Mouse (Mus musculus): ENCODE results near the gene Fam222a. TPM values are rescaled to one million over a fixed set of nuclear protein-coding genes. Genes with fewer than 3 reads are reported as not detected.

Gene Fam222a
- 2.8 and 5.3 TPM in 2 replicates for polyA plus RNA-seq (2012; rRNA removed)

- no peaks in the 10 kb centered on the region for H3K36me3 ChIP-seq (ENCODE audit: control insufficient read depth, insufficient read depth, low read length)
- H3K4me1 ChIP-seq (ENCODE audit: control insufficient read depth, insufficient read depth, insufficient read length, low read length) = peaks cover 18% of the 10 kb centered on the region
- under 1% methylated on average over 66 of the region's 72 CpGs for WGBS
These were observed at the start of gene Fam222a for GRCm38 (mm10) chr5:114567565-114568197. Gene Fam222a (plus strand): TSS chr5:114568016.

DNA sequence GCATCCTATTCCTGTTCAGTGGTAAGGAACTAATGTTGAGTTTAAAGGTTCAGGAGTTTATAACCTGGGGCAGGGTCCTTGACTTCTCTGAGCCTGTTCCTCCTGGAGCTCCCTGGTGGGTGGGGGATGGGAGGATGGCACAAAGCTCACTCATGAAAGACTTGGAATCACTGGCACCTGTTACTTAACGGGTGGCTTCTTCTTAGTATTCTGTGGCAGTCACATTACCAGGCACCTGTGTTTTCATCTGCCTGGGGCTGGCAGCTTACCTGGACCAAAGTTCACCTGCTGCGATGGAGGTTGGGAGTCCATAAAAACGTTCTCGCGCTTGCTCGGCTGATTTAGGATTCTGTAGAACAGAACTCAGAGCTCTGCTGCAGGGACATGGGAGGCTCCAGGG lies 39.5 kb upstream of the Fam222a start:
- no peak overlapping the region for H3K4me3 ChIP-seq (ENCODE audit: low read depth, low read length)
- no peaks in the 10 kb centered on the region for H3K27me3 ChIP-seq (ENCODE audit: control insufficient read depth, insufficient read depth, low read length)
- H3K36me3 ChIP-seq (ENCODE audit: control insufficient read depth, insufficient read depth, low read length) = no peaks in the 10 kb centered on the region
- no peaks in the 10 kb centered on the region for H3K4me1 ChIP-seq (ENCODE audit: control insufficient read depth, insufficient read depth, insufficient read length, low read length)
- TF ChIP-seq POLR2A (IDR thresholded peaks at IDR 0.05; ENCODE audit: low read depth, low read length) (no peak), CTCF (IDR thresholded peaks at IDR 0.05; ENCODE audit: extremely low read depth, insufficient read length, insufficient replicate concordance, low read depth, low read length) (no peak)
- no peak overlapping the region for H3K27ac ChIP-seq (ENCODE audit: insufficient read depth, low read depth, low read length)
- WGBS = 33% methylated on average over 6 of the region's 6 CpGs

More at GRCm38 (mm10) chr5:114567565-114568197, at the start of gene Fam222a:
- peak within 1 kb of the TSS; percentile 79 for H3K4me3 ChIP-seq (ENCODE audit: low read depth, low read length)
- peak; percentile 40; the same call in 1 of the 2 replicates for TF ChIP-seq CTCF (IDR thresholded peaks at IDR 0.05; ENCODE audit: extremely low read depth, insufficient read length, insufficient replicate concordance, low read depth, low read length)
- TF ChIP-seq POLR2A (IDR thresholded peaks at IDR 0.05; ENCODE audit: low read depth, low read length) = no peak
- no peak within 1 kb of the TSS for H3K27ac ChIP-seq (ENCODE audit: insufficient read depth, low read depth, low read length)
- peaks cover 19% of the 10 kb centered on the region for H3K27me3 ChIP-seq (ENCODE audit: control insufficient read depth, insufficient read depth, low read length)

DNA sequence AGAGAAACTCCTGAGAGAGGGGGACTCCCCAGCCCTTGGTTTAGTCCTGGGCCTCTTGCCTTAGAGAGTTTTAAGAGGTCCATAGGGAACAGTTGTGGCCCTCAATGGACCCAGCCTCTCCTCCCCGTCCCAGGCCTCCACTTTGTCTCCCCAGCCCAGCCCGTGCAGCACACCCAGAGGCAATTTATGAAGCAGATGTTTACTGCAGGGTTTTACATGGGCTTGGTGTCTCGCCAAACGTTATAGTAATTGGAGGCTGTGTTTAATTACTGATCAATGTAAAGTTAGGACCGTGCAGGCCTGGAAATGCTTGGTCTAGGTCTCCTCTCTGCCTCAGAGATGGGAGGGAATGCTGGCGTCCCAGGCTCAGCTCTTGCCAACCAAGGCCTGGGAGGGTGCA lies 37.5 kb upstream of the Fam222a start:
- Histone ChIP-seq H3K36me3 (ENCODE audit: control insufficient read depth, insufficient read depth, low read length) (no peaks in the 10 kb centered on the region), H3K4me3 (ENCODE audit: low read depth, low read length) (no peak overlapping the region), H3K27ac (ENCODE audit: insufficient read depth, low read depth, low read length) (no peak overlapping the region), H3K27me3 (ENCODE audit: control insufficient read depth, insufficient read depth, low read length) (no peaks in the 10 kb centered on the region), H3K4me1 (ENCODE audit: control insufficient read depth, insufficient read depth, insufficient read length, low read length) (no peaks in the 10 kb centered on the region)
- WGBS = 31% methylated on average over 6 of the region's 6 CpGs
- TF ChIP-seq POLR2A (IDR thresholded peaks at IDR 0.05; ENCODE audit: low read depth, low read length) (no peak), CTCF (IDR thresholded peaks at IDR 0.05; ENCODE audit: extremely low read depth, insufficient read length, insufficient replicate concordance, low read depth, low read length) (no peak)

- Histone ChIP-seq H3K27ac (ENCODE audit: insufficient read depth, low read depth, low read length) (no peak overlapping the region), H3K4me3 (ENCODE audit: low read depth, low read length) (no peak overlapping the region), H3K36me3 (ENCODE audit: control insufficient read depth, insufficient read depth, low read length) (no peaks in the 10 kb centered on the region), H3K27me3 (ENCODE audit: control insufficient read depth, insufficient read depth, low read length) (no peaks in the 10 kb centered on the region), H3K4me1 (ENCODE audit: control insufficient read depth, insufficient read depth, insufficient read length, low read length) (no peaks in the 10 kb centered on the region)
- no peak for TF ChIP-seq CTCF (IDR thresholded peaks at IDR 0.05; ENCODE audit: extremely low read depth, insufficient read length, insufficient replicate concordance, low read depth, low read length)
- no peak for TF ChIP-seq POLR2A (IDR thresholded peaks at IDR 0.05; ENCODE audit: low read depth, low read length)
- 73% methylated on average over 6 of the region's 6 CpGs for WGBS
These were observed 35.8 kb upstream of the Fam222a start for GRCm38 (mm10) chr5:114532055-114532454.

DNA sequence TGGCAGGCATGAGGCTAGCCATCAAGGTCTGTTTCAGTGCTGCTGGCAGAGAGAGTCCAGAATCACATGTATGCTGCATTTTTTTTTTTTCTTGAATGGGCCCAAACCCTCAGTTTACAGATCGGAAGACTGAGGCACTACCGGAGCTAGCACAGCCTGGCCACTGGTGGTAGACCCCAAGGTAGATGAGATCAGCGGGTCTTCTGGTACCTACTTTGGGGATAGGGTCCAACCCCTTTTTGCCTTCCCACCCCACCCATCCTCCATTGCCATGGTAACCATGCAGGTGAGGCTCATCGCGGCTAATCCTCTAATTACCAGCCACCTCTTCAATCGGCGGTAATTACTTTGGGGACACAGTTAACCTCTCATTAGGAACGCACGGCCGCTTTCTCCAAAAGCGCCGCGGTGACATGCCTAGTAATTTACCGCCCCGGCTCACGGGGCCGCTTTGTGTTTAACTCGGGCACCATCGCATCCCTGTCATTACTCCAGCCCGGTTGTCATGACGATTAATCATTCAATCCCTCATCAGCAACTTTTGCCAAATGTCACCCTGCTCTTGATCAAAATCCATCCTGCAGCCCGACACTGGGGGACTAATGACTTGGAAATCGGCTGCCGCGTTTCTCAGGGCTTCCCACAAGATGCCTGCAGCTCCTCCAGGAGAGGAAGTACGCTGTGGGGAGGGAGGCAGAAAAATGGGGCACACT lies 30.4 kb upstream of the Fam222a start:
- no peak overlapping the region for H3K4me3 ChIP-seq (ENCODE audit: low read depth, low read length)
- TF ChIP-seq CTCF (IDR thresholded peaks at IDR 0.05; ENCODE audit: extremely low read depth, insufficient read length, insufficient replicate concordance, low read depth, low read length) = no peak
- no peak for TF ChIP-seq POLR2A (IDR thresholded peaks at IDR 0.05; ENCODE audit: low read depth, low read length)
- H3K36me3 ChIP-seq (ENCODE audit: control insufficient read depth, insufficient read depth, low read length) = no peaks in the 10 kb centered on the region
- H3K27me3 ChIP-seq (ENCODE audit: control insufficient read depth, insufficient read depth, low read length) = no peaks in the 10 kb centered on the region; the same call in 1 of the 2 replicates
- no peaks in the 10 kb centered on the region for H3K4me1 ChIP-seq (ENCODE audit: control insufficient read depth, insufficient read depth, insufficient read length, low read length)
- WGBS = 29% methylated on average over 26 of the region's 26 CpGs
- no peak overlapping the region for H3K27ac ChIP-seq (ENCODE audit: insufficient read depth, low read depth, low read length)

GRCm38 (mm10) chr5:114538021-114538405 lies 29.8 kb upstream of the Fam222a start:
- Histone ChIP-seq H3K27ac (ENCODE audit: insufficient read depth, low read depth, low read length) (no peak overlapping the region), H3K4me1 (ENCODE audit: control insufficient read depth, insufficient read depth, insufficient read length, low read length) (no peaks in the 10 kb centered on the region), H3K36me3 (ENCODE audit: control insufficient read depth, insufficient read depth, low read length) (no peaks in the 10 kb centered on the region), H3K4me3 (ENCODE audit: low read depth, low read length) (no peak overlapping the region), H3K27me3 (ENCODE audit: control insufficient read depth, insufficient read depth, low read length) (no peaks in the 10 kb centered on the region; the same call in 1 of the 2 replicates)
- 67% methylated on average over 8 of the region's 8 CpGs for WGBS
- TF ChIP-seq CTCF (IDR thresholded peaks at IDR 0.05; ENCODE audit: extremely low read depth, insufficient read length, insufficient replicate concordance, low read depth, low read length) (no peak), POLR2A (IDR thresholded peaks at IDR 0.05; ENCODE audit: low read depth, low read length) (no peak)

DNA sequence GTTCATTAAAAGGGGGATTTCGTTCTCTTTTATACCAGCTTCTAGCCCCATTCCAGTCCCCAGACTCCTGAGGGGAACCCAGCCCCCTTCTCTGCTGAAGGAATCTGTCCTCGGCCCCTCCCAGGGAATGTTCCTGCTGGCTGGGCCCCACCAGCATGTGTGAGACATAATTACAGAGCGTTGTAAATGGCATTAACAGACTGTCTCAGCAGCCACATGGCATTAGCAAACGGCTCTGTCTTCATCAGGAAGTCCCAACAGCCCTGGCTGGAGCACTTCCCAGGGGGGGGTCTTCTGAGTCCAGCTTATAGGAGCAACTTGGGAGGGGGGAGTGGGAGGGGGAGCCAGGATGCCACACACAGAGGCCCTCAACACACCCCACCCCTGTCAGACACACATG lies 29.1 kb upstream of the Fam222a start:
- H3K27ac ChIP-seq (ENCODE audit: insufficient read depth, low read depth, low read length) = no peak overlapping the region
- H3K36me3 ChIP-seq (ENCODE audit: control insufficient read depth, insufficient read depth, low read length) = no peaks in the 10 kb centered on the region
- no peaks in the 10 kb centered on the region; the same call in 1 of the 2 replicates for H3K27me3 ChIP-seq (ENCODE audit: control insufficient read depth, insufficient read depth, low read length)
- WGBS = 61% methylated on average over 4 of the region's 4 CpGs
- H3K4me3 ChIP-seq (ENCODE audit: low read depth, low read length) = no peak overlapping the region
- TF ChIP-seq POLR2A (IDR thresholded peaks at IDR 0.05; ENCODE audit: low read depth, low read length) = no peak
- TF ChIP-seq CTCF (IDR thresholded peaks at IDR 0.05; ENCODE audit: extremely low read depth, insufficient read length, insufficient replicate concordance, low read depth, low read length) = no peak
- H3K4me1 ChIP-seq (ENCODE audit: control insufficient read depth, insufficient read depth, insufficient read length, low read length) = no peaks in the 10 kb centered on the region

All from small intestine, adult 2 months (tissue).